Mouse (Mus musculus) kidney, adult 18-20 months (tissue): ENCODE data around the gene Npy5r.

Experiments
- DNase-seq: peaks from one replicate; pipeline ENCODE4 v3.0.0; 2021

Gene Npy5r

DNA sequence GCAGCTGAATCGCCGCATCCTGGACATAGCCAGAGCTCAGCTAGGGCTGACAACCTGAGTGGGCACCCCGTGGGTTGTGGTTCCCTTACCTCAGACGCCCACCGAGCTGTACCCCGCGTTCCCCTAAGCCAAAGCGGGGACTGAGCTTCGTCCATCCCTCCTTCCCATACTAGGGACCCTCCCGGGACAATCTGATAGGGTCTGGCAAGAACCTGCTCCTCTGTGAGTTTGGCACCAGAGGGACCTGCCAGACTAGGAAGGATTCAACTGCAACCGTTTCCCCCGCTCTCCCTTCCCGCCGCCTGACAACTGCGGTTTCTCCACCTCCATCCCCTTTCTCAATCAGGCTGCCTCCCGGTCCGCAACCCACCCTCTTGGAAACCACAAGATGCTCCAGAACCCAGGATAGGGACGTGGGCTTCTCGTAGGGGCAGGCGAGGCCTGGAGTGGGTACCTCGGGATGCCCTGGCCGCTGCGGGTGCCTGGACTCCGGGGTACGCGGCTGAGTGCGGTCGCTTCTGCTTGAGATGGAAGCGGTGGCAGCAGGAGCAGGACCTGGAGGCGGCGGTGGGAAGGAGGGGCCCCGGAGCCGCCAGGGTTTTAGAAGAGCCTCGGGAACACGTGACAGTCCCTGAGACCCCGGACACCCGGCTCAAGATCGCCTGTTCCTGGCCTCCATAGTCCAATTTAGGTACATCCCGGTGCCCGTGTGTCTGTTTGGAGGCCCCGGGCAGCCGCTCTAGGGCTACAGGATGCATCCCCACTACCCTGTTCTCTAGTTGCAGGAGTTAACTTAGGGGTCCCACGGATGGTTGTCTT, at the start of gene Npy5r:
TSS of gene Npy5r (minus strand) at position 618 of the 819 bp plus-strand sequence.
- DNase-seq: no peak

GRCm38 (mm10) chr8:66731957-66732356, 44.0 kb upstream of the Npy5r start:
- no peak for DNase-seq

DNA sequence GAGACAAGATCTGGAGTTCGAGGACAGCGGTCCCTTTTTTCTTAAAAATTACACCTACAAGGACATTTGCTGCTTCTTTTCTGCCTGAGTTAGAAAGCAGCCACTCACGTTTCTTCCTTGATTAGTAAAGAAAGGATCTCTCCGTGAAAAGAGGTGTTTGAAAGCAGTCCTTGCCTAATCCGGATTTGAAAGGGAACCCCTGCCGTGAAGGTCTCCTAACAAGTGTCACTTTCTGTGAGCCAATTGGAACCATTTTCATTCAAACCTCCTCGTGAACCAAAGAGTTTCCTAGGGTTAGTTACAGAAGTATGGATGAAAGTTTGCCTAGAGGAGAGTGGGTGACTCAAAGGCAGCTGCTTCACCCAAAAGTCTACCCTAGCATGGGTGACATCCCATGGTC, 41.5 kb upstream of the Npy5r start:
- DNase-seq: no peak

- DNase-seq: no peak
Measured at GRCm38 (mm10) chr8:66722835-66723234, 34.9 kb upstream of the Npy5r start.

DNA sequence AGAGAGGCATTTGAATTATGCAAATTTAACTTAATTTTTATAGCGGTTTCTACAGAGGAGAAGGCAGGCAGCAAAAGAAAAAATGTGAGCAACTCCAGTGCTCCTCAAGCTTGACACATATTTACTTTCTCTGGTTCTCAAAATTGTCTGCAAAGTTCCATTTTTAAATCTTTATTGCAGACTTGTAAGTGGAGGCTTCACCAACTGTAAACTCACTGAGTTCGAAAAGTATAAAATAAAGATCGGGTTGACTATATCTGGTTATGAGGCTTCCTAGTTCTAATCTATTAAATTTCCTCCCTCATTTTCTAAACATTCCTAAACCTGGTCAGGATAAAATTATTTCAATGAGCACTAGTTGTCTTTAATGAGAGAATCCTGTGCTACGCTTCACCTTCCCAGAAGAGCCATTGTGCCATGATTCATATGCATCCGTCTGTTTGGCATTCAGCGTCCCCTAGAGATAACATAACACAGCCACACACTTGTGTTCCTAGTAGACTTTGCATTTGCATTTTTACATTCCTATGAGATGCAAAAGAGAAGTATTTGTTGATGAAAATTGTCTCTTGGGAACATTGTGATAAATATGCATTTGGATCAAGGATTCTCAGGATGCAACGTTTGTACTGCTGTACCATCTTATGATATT, 26.5 kb upstream of the Npy5r start:
- no peak for DNase-seq

DNA sequence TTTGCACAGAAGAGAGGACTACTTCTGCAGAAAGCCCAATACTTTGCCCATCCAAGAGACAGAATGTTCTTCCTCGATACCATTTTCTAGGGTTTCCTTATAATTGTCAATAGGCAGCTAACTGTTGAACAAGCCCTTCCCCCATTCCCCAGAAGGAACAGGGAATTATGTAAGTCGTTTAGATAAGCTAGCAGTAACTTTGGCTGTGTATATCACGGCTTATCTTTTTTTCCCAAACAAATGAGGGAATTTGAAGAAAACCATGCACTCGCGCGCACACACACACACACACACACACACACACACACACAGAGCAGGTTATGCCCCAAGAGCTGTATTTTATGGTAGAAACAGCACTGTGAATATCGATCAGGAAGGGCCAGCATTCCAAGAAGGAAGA, 10.9 kb upstream of the Npy5r start:
- no peak for DNase-seq

- no peak for DNase-seq
Measured at GRCm38 (mm10) chr8:66698011-66698410, 10.1 kb upstream of the Npy5r start.

DNA sequence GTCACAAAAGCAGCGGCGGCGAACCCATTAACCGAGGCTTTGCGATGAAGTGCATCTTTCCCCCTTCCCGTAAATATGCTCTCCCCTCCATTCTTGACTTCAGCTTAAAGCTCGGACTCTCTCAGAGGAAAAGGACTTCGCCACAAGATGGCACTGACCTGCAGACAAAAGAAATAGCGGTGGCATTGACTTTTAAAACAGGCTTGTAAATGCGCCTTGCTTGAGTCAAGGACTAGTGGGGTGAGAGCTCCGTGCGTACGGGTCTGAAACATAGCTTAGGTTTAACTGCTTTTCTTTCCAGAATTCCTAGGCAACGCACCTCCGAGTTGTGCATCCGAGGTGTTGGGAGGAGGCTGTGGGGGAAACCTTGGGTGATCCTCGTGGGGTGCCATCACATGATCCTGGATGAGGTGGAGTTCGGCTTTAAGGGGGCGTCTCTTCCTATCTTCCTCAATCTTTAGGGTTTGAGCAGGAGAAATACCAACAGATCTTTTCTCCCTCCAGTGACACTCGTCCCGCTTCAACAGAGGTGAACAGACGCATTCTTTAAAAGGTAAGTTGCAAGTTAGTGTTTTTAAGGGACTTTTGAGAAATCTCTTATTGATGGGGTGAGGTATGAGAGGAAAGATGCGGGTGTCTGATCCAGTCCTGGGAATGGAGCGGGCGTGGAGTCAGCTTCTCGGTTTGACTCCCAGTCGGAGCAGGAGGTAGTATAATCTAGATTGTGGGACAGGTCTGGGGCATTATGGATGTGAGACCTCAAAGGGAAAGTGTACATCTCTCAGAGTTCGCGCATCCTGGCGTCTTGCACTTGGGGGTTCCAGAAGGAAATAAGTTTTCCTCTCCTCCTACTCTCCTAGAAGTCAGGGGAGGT, 9.3 kb upstream of the Npy5r start, which contains the start of gene Npy1r:
TSS of gene Npy1r (plus strand) at position 223 of the 874 bp plus-strand sequence.
- DNase-seq: peak; percentile 31

GRCm38 (mm10) chr8:66690402-66690801, 2.5 kb upstream of the Npy5r start:
- no peak for DNase-seq

DNA sequence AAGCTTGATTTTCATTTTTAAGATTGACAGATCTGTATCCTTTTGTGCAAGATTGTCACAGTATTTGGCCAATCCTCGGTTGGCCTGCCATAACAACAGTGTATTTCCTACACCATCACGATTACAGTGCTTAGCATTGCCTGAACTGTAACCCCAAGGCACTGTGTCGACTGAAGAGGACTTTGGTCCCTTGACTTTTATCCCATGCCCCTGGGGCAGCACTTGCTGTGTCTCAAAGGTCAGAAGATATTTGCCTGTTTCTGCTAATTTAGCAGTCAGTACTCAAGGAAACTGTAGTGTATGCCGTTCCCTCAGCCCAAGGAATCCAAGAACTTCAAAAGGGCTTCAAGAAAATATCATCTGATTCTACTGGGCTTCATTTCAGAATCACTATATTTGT, 871 bp upstream of the Npy5r start:
- no peak for DNase-seq

DNA sequence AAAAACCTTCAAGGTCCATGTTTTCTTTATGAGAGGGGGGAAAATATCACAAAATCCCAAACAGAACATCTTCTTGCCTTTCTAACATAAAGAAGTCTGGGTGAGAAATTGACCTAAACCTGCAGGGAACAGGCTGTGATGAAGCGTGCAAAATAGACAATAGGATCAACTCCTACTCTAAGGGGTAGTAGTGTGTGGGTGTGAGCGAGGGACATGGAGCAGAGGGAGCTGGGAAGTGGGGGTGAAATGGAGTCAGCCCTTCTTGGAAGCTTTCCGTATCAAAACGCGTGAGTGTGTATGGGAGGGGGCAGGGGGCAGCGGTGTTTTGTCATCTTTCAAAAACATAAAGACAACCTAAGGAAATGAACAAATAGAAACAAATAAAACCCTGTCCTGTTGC, 467 bp upstream of the Npy5r start:
- no peak for DNase-seq

DNA sequence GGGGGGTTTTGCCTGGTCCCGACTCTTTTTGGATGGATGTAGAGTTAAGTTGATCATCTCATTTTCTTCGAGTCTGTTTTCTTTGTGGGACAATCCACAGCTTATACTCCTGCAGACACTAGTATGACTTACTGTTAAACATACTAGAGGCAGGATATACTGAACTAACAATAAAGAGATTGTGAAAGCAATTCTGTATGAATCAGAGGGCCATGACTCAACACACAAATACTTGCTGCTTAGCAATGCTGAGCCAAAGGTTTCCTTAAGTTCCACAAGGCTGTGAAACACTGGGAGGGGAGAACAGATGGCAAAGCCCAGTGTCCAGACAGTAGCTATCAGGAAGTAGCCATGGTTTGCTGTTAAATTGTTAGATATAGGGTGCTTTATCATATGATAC, 6.7 kb downstream of the Npy5r start:
- DNase-seq: no peak

GRCm38 (mm10) chr8:66630721-66631120, 57.2 kb downstream of the Npy5r start:
- DNase-seq: no peak
